Comparison of ENCODE assay signal across 28 mouse cellular contexts in the genomic region with DNA sequence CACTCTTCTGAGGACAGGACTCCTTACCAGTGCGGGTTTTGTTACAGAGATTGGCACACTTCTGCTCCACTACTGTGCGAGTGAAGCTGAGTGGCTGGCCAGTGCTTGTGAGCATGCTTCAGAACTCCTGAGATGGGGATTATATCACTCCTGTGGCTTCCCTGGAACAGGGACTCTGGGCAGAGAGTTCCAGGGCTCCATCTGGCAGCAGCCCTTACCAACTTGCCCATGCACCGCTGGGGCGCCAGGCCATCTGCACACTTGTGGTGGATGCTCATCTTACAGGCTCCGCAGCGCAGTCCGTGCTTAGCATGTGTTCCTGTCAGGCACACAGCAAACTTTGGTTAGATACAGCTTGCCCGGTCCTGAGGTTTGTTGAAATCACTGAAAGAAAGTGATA.
A peak's percentile ranks its signal among the peaks of the same experiment; 100 is the strongest.
DNase-seq lines count a peak whose midpoint lies in the region; ATAC-seq and TF ChIP-seq lines count a peak whose summit lies in the region.
"Had no signal": no experiment of that assay in that cellular context is flagged by ENCODE, and none has a peak within 500 bp of the region (broad histone marks: within the 10 kb centered on the region; RNA-seq: fewer than 3 reads in every experiment).

No protein-coding gene starts in this region.

- H3K36me3 ChIP-seq in hindbrain, postnatal 0 days (ENCODE audit: insufficient read depth, low read length), result no peaks in the 10 kb centered on the region
- no peaks in the 10 kb centered on the region for H3K36me3 ChIP-seq in hindbrain, embryonic 14.5 days (replicated peaks; ENCODE audit: control insufficient read depth, insufficient read depth)
- H3K36me3 ChIP-seq: embryonic facial prominence, embryonic 15.5 days; forebrain, embryonic 15.5 days; heart, embryonic 12.5 days; hindbrain, embryonic 13.5 days; liver, embryonic 13.5 days; midbrain, embryonic 12.5 days; stomach, embryonic 15.5 days had no signal

- no peak for TF ChIP-seq CTCF in cerebellum, adult 2 months (IDR thresholded peaks at IDR 0.05; ENCODE audit: borderline replicate concordance, insufficient read depth, low read depth, low read length)
- TF ChIP-seq CTCF in gastrocnemius, adult 2 months (IDR thresholded peaks at IDR 0.05), result no peak
- TF ChIP-seq CTCF in hindbrain, postnatal 0 days (IDR thresholded peaks at IDR 0.05; ENCODE audit: low read depth), result no peak
- TF ChIP-seq CTCF in brain, embryonic 14.5 days (IDR thresholded peaks at IDR 0.05; ENCODE audit: borderline replicate concordance, extremely low read depth, insufficient read depth, insufficient read length), result no peak

- no peak overlapping the region for H3K4me3 ChIP-seq in cerebellum, adult 2 months (replicated peaks; ENCODE audit: insufficient read depth, low read depth, low read length)
- no peak overlapping the region for H3K4me3 ChIP-seq in gastrocnemius, adult 2 months
- no peak overlapping the region for H3K4me3 ChIP-seq in hindbrain, postnatal 0 days (ENCODE audit: low read length)
- no peak overlapping the region for H3K4me3 ChIP-seq in hindbrain, embryonic 14.5 days (replicated peaks; ENCODE audit: low read length)
- H3K4me3 ChIP-seq: embryonic facial prominence, embryonic 15.5 days; forebrain, embryonic 15.5 days; heart, embryonic 12.5 days; hindbrain, embryonic 13.5 days; layer of hippocampus, adult 2 months; liver, embryonic 13.5 days; midbrain, embryonic 12.5 days; stomach, embryonic 15.5 days had no signal

- no peak for TF ChIP-seq POLR2A in cerebellum, adult 2 months (IDR thresholded peaks at IDR 0.05; ENCODE audit: borderline replicate concordance, insufficient read depth, low read length)
- TF ChIP-seq POLR2A in brain, embryonic 14.5 days (IDR thresholded peaks at IDR 0.05; ENCODE audit: borderline replicate concordance, extremely low read depth, insufficient read depth, insufficient read length, poor library complexity, severe bottlenecking), result no peak

- no peak overlapping the region for H3K27ac ChIP-seq in cerebellum, adult 2 months (ENCODE audit: insufficient read depth, low read length)
- H3K27ac ChIP-seq in gastrocnemius, adult 2 months, result no peak overlapping the region
- no peak overlapping the region for H3K27ac ChIP-seq in hindbrain, postnatal 0 days
- H3K27ac ChIP-seq in hindbrain, embryonic 14.5 days, result no peak overlapping the region
- H3K27ac ChIP-seq: embryonic facial prominence, embryonic 15.5 days; forebrain, embryonic 15.5 days; hindbrain, embryonic 13.5 days; layer of hippocampus, adult 2 months; liver, embryonic 13.5 days; midbrain, embryonic 12.5 days; stomach, embryonic 15.5 days had no signal

- no peaks in the 10 kb centered on the region; the same call in 1 of the 2 replicates for H3K27me3 ChIP-seq in cerebellum, adult 2 months (ENCODE audit: control insufficient read depth, insufficient read depth, low read length)
- no peaks in the 10 kb centered on the region for H3K27me3 ChIP-seq in hindbrain, postnatal 0 days (ENCODE audit: insufficient read depth, low read length)
- no peaks in the 10 kb centered on the region for H3K27me3 ChIP-seq in hindbrain, embryonic 14.5 days (ENCODE audit: control insufficient read depth, insufficient read depth, low read length)
- H3K27me3 ChIP-seq: embryonic facial prominence, embryonic 15.5 days; forebrain, embryonic 15.5 days; heart, embryonic 12.5 days; hindbrain, embryonic 13.5 days; liver, embryonic 13.5 days; midbrain, embryonic 12.5 days; stomach, embryonic 15.5 days had no signal

- no peaks in the 10 kb centered on the region for H3K9me3 ChIP-seq in hindbrain, postnatal 0 days (ENCODE audit: low read length)
- H3K9me3 ChIP-seq in hindbrain, embryonic 14.5 days (ENCODE audit: control insufficient read depth, low read length), result no peaks in the 10 kb centered on the region
- H3K9me3 ChIP-seq: embryonic facial prominence, embryonic 15.5 days; forebrain, embryonic 15.5 days; heart, embryonic 12.5 days; hindbrain, embryonic 13.5 days; liver, embryonic 13.5 days; midbrain, embryonic 12.5 days; stomach, embryonic 15.5 days had no signal

- H3K4me2 ChIP-seq in hindbrain, postnatal 0 days (ENCODE audit: low read depth, low read length), result no peak overlapping the region
- H3K4me2 ChIP-seq in hindbrain, embryonic 14.5 days (replicated peaks), result no peak overlapping the region
- H3K4me2 ChIP-seq: embryonic facial prominence, embryonic 15.5 days; forebrain, embryonic 15.5 days; heart, embryonic 12.5 days; hindbrain, embryonic 13.5 days; liver, embryonic 13.5 days; midbrain, embryonic 12.5 days; stomach, embryonic 15.5 days had no signal

- DNase-seq in cerebellum, adult 2 months, result peak; percentile 35 to 52
- no peak for DNase-seq in cerebellum, adult 9-10 months
- peak; percentile 64 for DNase-seq in gastrocnemius, adult 2 months
- DNase-seq in gastrocnemius, adult 18-20 months (ENCODE audit: low spot score), result no peak
- DNase-seq in hindbrain, postnatal 0 days (ENCODE audit: low spot score), result peak; percentile 77
- DNase-seq in hindbrain, embryonic 14.5 days (ENCODE audit: low spot score), result no peak
- peak; percentile 44 for DNase-seq in brain, embryonic 14.5 days (ENCODE audit: low read depth)
- DNase-seq in spleen, postnatal 10 days (ENCODE audit: low spot score in 2 of 2), result no peak
- DNase-seq: adrenal gland, postnatal 14 days; embryo, embryonic 11 days; heart, adult 18-20 months; heart, postnatal 10 days; kidney, adult 9 months; kidney, postnatal 14 days; layer of hippocampus, postnatal 36 days; liver, embryonic 13.5 days; lung, adult 2 months; lung, postnatal 14 days; right cerebral cortex, postnatal 25 days; thymus, postnatal 36 days had no signal

- intact Hi-C loops in gastrocnemius, adult 2 months (cut with DNase I), result no loop called here

- peak; percentile 79 for ATAC-seq in hindbrain, postnatal 0 days
- no peak for ATAC-seq in hindbrain, embryonic 14.5 days (ENCODE audit: low FRiP score)
- ATAC-seq: forebrain, embryonic 15.5 days; intestine, embryonic 16.5 days had no signal

- 24% methylated on average over 8 of the region's 8 CpGs for WGBS in cerebellum, adult 2 months
- WGBS in hindbrain, postnatal 0 days, result 70% methylated on average over 8 of the region's 8 CpGs
- 84% methylated on average over 8 of the region's 8 CpGs for WGBS in hindbrain, embryonic 14.5 days

- H3K9ac ChIP-seq in hindbrain, postnatal 0 days (replicated peaks; ENCODE audit: low read length), result no peak overlapping the region
- H3K9ac ChIP-seq in hindbrain, embryonic 14.5 days, result no peak overlapping the region
- H3K9ac ChIP-seq: embryonic facial prominence, embryonic 15.5 days; forebrain, embryonic 15.5 days; heart, embryonic 12.5 days; hindbrain, embryonic 13.5 days; liver, embryonic 13.5 days; midbrain, embryonic 12.5 days; stomach, embryonic 15.5 days had no signal

- H3K4me1 ChIP-seq in cerebellum, adult 2 months (ENCODE audit: control insufficient read depth, insufficient read depth, low read length), result peaks cover 2% of the 10 kb centered on the region; the same call in 1 of the 2 replicates
- H3K4me1 ChIP-seq in hindbrain, postnatal 0 days (ENCODE audit: insufficient read depth, low read length), result no peaks in the 10 kb centered on the region
- no peaks in the 10 kb centered on the region for H3K4me1 ChIP-seq in hindbrain, embryonic 14.5 days (replicated peaks; ENCODE audit: control insufficient read depth, insufficient read depth, low read length)
- H3K4me1 ChIP-seq: embryonic facial prominence, embryonic 15.5 days; forebrain, embryonic 15.5 days; hindbrain, embryonic 13.5 days; liver, embryonic 13.5 days; midbrain, embryonic 12.5 days; stomach, embryonic 15.5 days had no signal

Comparison
In these comparisons a context has a peak if more than half of its experiments do, and no peak if none do; other contexts are left out.
1. DNase-seq: peak in cerebellum, adult 2 months (2 of 2), gastrocnemius, adult 2 months (single experiment), hindbrain, postnatal 0 days (single experiment) and brain, embryonic 14.5 days (single experiment); none in cerebellum, adult 9-10 months (single experiment), gastrocnemius, adult 18-20 months (single experiment), hindbrain, embryonic 14.5 days (single experiment) and spleen, postnatal 10 days (0 of 2).